Mouse (Mus musculus) bone marrow macrophage, adult 2 months (primary cell): ENCODE data around the gene Zc3h7a. TPM values are rescaled to one million over a fixed set of nuclear protein-coding genes. Genes with fewer than 3 reads are reported as not detected.

Experiments
- H3K27ac ChIP-seq: 2 replicates; pipeline ENCODE4 v1.5.1; 2012; ENCODE audit warnings: low read depth, low read length; ENCODE audit not compliant: insufficient read depth
- H3K4me1 ChIP-seq: 2 replicates; pipeline ENCODE4 v1.6.1; 2012; ENCODE audit warnings: low read length; ENCODE audit not compliant: control insufficient read depth, insufficient read depth
- H3K4me3 ChIP-seq: 2 replicates; pipeline ENCODE4 v1.5.1; 2012; ENCODE audit warnings: mild to moderate bottlenecking, low read length, moderate library complexity; ENCODE audit not compliant: insufficient read depth
- CTCF ChIP-seq: IDR thresholded peaks from 2 replicates; pipeline ENCODE4 v1.5.1; 2012; ENCODE audit warnings: low read depth, mild to moderate bottlenecking, low read length, moderate library complexity
- POLR2A ChIP-seq: IDR thresholded peaks from 2 replicates; pipeline ENCODE4 v1.6.1; 2012; ENCODE audit warnings: mild to moderate bottlenecking, low read depth, low read length, borderline replicate concordance
- polyA plus RNA-seq: library from polyadenylated mRNA; stranded (reverse); fragments of >200 nt; gene quantifications from 2 replicates; pipeline ENCODE4 v1.2.4, GENCODE M21; 2012; ENCODE audit not compliant: missing spikeins, insufficient read depth, insufficient read length

The Zc3h7a gene
- polyA plus RNA-seq = 202 and 221 TPM in 2 replicates

DNA sequence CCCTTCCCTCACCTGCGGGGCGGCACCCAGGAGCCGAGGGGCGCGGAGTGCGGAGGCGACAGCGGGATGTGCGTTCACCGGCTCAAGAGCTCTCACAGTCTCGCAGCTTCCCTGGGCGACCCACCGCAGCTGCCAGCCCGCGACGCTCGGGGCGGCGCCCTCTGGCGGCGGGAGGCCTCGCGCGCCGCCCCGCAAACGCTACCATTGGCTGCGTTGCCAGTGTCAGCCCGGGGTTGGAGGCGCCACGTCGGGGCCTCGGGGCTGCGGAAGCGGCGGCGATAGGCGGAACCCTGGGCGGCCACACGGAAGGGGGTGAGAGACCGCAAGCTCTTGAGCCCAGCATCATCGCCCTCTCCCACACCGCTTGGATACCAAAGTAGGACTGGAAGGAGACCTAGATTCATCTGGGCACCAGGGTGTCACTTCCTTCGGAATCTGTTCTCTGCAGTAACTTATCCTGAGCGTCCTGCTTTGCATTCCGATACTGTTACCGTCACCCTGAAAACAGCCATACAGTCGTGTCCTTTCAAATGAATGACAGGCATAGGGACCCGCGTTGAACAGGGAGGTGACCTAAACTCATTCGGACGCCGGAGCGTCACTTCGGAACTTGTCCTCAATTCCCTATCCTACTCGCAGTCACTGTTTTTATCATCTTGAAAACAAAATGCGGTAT is at the start of gene Zc3h7a:
TSS of gene Zc3h7a (minus strand) at position 186 of the 676 bp plus-strand sequence.
- H3K4me1 ChIP-seq = peaks cover 35% of the 10 kb centered on the region
- peak within 1 kb of the TSS; percentile 80 for H3K27ac ChIP-seq
- peak within 1 kb of the TSS; percentile 86 for H3K4me3 ChIP-seq
- TF ChIP-seq POLR2A (no peak), CTCF (0 out of 2 replicates have a peak, but pooled peaks have one; percentile 22)

DNA sequence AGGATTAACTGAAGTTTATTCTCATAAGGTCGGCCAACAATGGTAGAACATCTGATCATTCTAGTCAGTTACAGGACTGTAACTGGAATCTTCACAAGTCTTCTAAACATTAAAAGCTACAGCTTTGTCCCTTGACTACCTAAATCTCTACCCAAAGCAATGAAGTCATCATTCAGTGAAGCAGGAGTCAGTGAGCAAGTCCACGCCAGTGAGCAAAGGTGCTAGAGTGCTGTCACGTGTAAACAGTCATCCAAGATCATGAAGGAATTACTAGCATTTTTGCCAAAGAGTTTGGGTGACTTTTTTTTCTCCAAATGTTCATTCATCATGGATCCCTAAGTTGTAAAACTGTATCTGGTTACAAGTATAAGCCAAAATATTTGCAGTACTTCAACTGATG is 41.6 kb upstream of the Zc3h7a start:
- Histone ChIP-seq H3K4me3 (no peak overlapping the region), H3K27ac (no peak overlapping the region), H3K4me1 (no peaks in the 10 kb centered on the region)
- TF ChIP-seq POLR2A = no peak
- TF ChIP-seq CTCF = no peak

DNA sequence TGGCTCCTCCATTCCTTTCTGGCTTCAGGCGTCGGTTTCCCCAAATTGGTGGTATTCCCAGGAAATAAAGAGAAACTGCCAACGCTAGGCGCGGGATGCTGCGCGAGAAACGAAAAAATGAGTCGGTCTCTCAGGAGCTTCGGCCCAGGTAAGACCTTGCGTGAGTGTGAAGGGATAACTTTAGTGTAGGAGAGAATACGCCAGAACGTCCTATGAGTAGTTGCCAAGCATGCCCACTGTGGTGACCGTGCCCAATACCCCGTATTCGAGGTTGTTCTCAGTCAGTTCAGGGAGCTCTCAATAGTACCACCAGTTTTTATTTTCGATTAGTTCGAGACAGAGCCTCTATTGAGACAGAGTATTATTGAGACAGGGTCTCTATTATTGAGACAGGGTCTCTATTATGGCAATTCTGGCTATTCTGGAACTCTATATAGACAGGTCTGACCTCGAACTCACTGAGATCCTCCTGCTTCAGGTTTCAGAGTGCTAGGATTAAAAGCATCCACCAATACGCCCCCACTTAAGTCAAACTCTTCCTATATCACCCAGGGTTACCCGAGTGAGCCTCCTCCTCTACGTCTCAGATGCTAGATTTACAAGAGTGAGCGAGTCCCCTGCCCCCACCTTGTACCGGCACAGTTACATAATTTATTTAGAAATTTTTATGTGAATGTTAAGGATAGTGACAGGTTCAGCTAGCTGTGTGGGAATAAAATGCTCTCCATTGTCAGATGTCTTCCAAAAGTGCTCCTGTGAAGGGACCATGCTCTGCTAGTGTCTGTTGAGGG is 27.6 kb upstream of the Zc3h7a start:
- H3K27ac ChIP-seq = peak overlapping the region; percentile 30; the same call in 1 of the 2 replicates
- peak overlapping the region; percentile 94 for H3K4me3 ChIP-seq
- TF ChIP-seq CTCF (no peak), POLR2A (no peak)

DNA sequence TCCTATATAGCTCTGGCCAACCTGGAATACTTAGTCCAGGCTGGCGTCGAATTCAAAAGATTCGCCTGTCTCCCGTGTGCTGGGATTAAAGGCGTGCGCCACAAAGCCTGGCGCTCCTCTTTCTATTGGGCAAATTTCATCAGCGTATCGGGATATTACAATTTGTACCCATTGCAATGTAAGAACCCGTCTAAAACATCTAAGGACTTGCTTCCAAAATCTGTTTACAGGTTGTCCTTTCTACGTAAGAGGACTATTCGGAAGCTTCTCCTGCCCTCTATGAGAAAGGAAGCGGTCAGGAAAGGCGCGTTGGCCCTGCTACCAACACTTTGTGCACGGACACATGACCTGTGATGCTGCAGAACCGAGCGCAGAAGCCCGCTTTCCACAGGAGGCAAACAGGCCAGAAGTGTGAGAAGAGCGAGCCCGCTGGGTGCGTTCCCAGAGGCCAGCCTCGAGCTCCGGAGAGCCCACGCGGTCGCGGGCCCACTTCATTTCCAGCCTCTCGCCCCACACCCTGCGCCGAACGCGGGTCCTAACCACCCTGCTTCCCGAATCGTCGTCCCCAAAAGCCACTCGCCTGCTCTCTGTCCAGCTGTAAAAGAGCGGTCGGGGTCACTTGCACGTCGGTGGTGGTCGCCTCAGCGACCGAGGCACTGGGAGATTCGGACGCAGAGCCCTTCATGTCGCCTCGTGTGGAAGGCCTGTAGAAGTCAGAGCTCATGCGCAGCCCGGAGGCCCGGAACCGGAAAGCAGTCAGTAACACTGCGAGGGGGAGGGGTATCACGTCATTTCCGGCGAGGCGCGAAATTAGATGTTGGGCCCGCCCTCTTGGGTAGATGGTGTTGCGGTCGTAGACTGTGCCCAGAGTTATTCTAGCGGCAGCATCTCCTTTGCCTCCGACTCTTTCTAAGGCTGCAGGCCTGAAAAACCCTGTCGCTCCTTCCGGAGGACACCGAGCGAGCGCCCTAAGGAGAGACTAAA is 26.7 kb upstream of the Zc3h7a start, which contains the start of gene Rsl1d1:
TSS of gene Rsl1d1 (minus strand) at position 761 of the 984 bp plus-strand sequence.
- H3K4me1 ChIP-seq = peaks cover 10% of the 10 kb centered on the region
- no peak for TF ChIP-seq CTCF
- TF ChIP-seq POLR2A = no peak; the same call in 1 of the 2 replicates
- peak within 1 kb of the TSS; percentile 82 for H3K27ac ChIP-seq
- H3K4me3 ChIP-seq = peak within 1 kb of the TSS; percentile 94

More for the DNA sequence above, 27.6 kb upstream of the Zc3h7a start:
- H3K4me1 ChIP-seq = peaks cover 10% of the 10 kb centered on the region

DNA sequence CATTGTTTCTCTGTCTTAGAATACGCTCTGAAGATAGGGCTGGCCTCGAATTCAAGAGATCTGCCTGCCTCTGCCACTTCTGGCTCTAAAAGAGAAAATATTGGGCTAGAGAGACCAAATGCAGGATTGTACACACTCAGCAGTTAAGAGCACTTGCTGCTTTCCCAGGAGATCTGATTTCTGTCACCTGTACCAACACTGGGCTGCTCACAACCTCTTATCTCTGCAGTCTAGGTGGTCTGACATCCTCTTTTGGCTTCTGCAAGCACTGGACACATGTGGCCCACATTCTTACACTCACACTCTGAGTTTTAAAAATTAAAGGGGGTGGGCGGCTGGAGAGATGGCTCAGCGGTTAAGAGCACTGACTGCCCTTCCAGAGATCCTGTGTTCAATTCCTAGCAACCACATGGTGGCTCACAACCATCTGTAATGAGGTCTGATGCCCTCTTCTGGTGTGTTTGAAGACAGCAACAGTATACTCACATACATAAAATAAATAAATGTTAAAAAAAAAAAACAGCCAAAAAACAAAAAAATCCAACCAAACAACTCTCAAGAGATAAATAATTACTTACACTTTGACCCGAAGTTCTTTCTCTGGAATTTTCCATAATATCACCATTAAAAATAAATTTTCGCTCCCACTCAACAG is 25.7 kb upstream of the Zc3h7a start:
- Histone ChIP-seq H3K4me1 (peaks cover 10% of the 10 kb centered on the region), H3K27ac (no peak overlapping the region), H3K4me3 (peak overlapping the region; percentile 94)
- no peak for TF ChIP-seq POLR2A
- no peak for TF ChIP-seq CTCF

DNA sequence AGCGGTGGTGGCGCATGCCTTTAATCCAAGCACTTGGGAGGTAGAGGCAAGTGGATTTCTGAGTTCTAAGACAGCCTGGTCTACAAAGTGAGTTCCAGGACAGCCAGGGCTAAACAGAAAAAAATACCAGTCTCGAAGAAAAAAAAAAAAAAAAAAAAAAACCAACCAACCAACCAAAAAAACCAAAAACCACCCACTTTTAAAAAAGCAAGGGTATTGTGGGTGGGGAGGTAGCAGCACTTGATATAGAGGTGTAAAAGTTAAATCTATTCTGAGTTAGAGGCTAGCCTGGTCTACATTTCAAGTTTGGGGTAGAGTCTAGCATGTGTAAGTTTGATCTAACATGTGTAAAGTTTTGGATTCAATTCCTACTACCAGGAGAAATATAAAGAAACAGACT is 24.1 kb upstream of the Zc3h7a start:
- Histone ChIP-seq H3K27ac (no peak overlapping the region), H3K4me3 (no peak overlapping the region), H3K4me1 (peaks cover 10% of the 10 kb centered on the region)
- TF ChIP-seq CTCF = no peak
- TF ChIP-seq POLR2A = no peak

DNA sequence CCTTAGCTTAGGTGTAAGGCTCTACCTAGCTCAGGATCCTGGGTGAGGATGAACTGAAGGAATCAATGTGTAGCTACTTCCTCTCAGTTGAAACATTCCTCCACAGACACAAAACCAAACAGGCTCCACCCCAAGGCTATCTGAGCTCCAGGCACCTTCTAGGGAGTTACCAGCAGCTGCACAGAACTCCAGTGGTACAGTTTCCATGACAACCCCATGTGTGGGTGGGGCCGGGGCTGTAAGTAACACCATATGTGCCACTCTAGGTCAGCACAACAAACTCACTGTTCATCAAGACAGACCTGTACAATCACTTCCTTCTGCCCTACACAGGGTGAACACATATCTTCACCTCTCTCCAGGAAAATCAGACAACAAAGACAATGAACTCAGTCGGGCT is 22.3 kb upstream of the Zc3h7a start:
- H3K4me3 ChIP-seq = no peak overlapping the region
- H3K4me1 ChIP-seq = peaks cover 8% of the 10 kb centered on the region
- no peak for TF ChIP-seq POLR2A
- no peak for TF ChIP-seq CTCF
- no peak overlapping the region for H3K27ac ChIP-seq

- Histone ChIP-seq H3K4me1 (peaks cover 8% of the 10 kb centered on the region), H3K27ac (no peak overlapping the region), H3K4me3 (no peak overlapping the region)
- TF ChIP-seq POLR2A (no peak), CTCF (no peak)
Observed at GRCm38 (mm10) chr16:11197052-11197451, 20.9 kb upstream of the Zc3h7a start.
